Mouse (Mus musculus): ENCODE measurements around the gene Trim80.

GRCm38 (mm10) chr11:115408266-115408920 lies 32.0 kb upstream of the Trim80 start:
- no peak for TF ChIP-seq POLR2A (IDR thresholded peaks at IDR 0.05; ENCODE audit: insufficient read length, low read depth)
- TF ChIP-seq POLR2AphosphoS2 (IDR thresholded peaks at IDR 0.05; ENCODE audit: insufficient read length, low read depth): no peak
- TF ChIP-seq USF1 (IDR thresholded peaks at IDR 0.05; ENCODE audit: low read depth): no peak
- no peak for TF ChIP-seq E2F4 (IDR thresholded peaks at IDR 0.05; ENCODE audit: insufficient read depth)
- no peak for TF ChIP-seq MYOG (IDR thresholded peaks at IDR 0.05; ENCODE audit: control insufficient read depth in 1 of 3, insufficient read depth in 1 of 3, insufficient read length in 2 of 3, low read depth in 2 of 3)
- TF ChIP-seq MAX (IDR thresholded peaks at IDR 0.05; ENCODE audit: low read depth): no peak
- no peak for TF ChIP-seq CEBPB (IDR thresholded peaks at IDR 0.05; ENCODE audit: insufficient read depth, poor library complexity, severe bottlenecking)
- no peak for TF ChIP-seq TCF12 (IDR thresholded peaks at IDR 0.05; ENCODE audit: insufficient read depth, poor library complexity, severe bottlenecking)
- TF ChIP-seq REST (IDR thresholded peaks at IDR 0.05; ENCODE audit: insufficient read depth, insufficient read length): no peak
- TF ChIP-seq MYOD1 (IDR thresholded peaks at IDR 0.05; ENCODE audit: control insufficient read depth in 1 of 3, insufficient read length in 2 of 3, low read depth in 2 of 3): no peak
- no peak for TF ChIP-seq TCF3 (IDR thresholded peaks at IDR 0.05; ENCODE audit: insufficient read length, low read depth)
- no peak for TF ChIP-seq SRF (IDR thresholded peaks at IDR 0.05; ENCODE audit: control insufficient read depth, insufficient read length, low read depth)
